In the genomic region with DNA sequence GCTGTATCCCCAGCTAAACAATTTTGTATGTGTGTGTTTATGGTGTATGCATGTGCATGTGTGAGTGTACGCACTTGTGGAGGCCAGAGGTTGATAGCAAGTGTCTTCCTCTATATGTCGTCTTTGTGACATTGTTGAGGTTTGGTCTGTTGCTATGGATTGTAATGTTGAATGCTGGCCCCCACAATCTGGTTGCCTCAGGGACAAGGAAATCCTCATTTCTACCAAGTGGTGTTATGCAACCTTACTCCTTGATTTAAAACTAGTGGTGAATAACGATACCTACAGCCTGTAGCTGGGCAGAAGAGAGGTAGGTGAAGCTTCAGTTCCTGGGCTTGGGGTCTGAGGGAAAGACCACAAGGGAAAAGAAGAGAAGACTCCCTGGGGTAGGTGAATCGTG, we compare ENCODE assay signal across 23 mouse cellular contexts. TPM values are rescaled to one million over a fixed set of nuclear protein-coding genes. Genes with fewer than 3 reads are reported as not detected.
DNase-seq lines count a peak whose midpoint lies in the region; ATAC-seq and TF ChIP-seq lines count a peak whose summit lies in the region.
"Had no signal": no experiment of that assay in that cellular context is flagged by ENCODE, and none has a peak within 500 bp of the region (broad histone marks: within the 10 kb centered on the region; RNA-seq: fewer than 3 reads in every experiment).

No protein-coding gene starts in this region.

- WGBS in midbrain, embryonic 11.5 days, result 84% methylated on average over 4 of the region's 4 CpGs
- WGBS in midbrain, postnatal 0 days, result 90% methylated on average over 4 of the region's 4 CpGs
- WGBS in hindbrain, embryonic 12.5 days, result 84% methylated on average over 4 of the region's 4 CpGs

- no peak overlapping the region for H3K27ac ChIP-seq in midbrain, embryonic 11.5 days (ENCODE audit: low read depth, low read length)
- no peak overlapping the region for H3K27ac ChIP-seq in midbrain, postnatal 0 days (ENCODE audit: low read depth, low read length)
- H3K27ac ChIP-seq in hindbrain, embryonic 12.5 days, result no peak overlapping the region
- H3K27ac ChIP-seq: embryonic facial prominence, embryonic 13.5 days; embryonic facial prominence, embryonic 15.5 days; forebrain, embryonic 10.5 days; forebrain, embryonic 12.5 days had no signal

- no peak for TF ChIP-seq CTCF in midbrain, postnatal 0 days (IDR thresholded peaks at IDR 0.05)

- no peaks in the 10 kb centered on the region for H3K27me3 ChIP-seq in midbrain, embryonic 11.5 days (ENCODE audit: control insufficient read depth, insufficient read depth, low read length)
- H3K27me3 ChIP-seq in midbrain, postnatal 0 days (ENCODE audit: insufficient read depth, low read length), result no peaks in the 10 kb centered on the region
- no peaks in the 10 kb centered on the region for H3K27me3 ChIP-seq in hindbrain, embryonic 12.5 days
- H3K27me3 ChIP-seq: embryonic facial prominence, embryonic 13.5 days; embryonic facial prominence, embryonic 15.5 days; forebrain, embryonic 12.5 days had no signal

- no peaks in the 10 kb centered on the region for H3K4me1 ChIP-seq in midbrain, embryonic 11.5 days (ENCODE audit: control insufficient read depth, insufficient read depth, low read length)
- H3K4me1 ChIP-seq in midbrain, postnatal 0 days (ENCODE audit: insufficient read depth, low read length), result peaks cover 1% of the 10 kb centered on the region
- H3K4me1 ChIP-seq in hindbrain, embryonic 12.5 days, result peaks cover under 1% of the 10 kb centered on the region; the same call in 1 of the 2 replicates
- H3K4me1 ChIP-seq: embryonic facial prominence, embryonic 13.5 days; embryonic facial prominence, embryonic 15.5 days had no signal

- ATAC-seq in midbrain, embryonic 11.5 days (ENCODE audit: low FRiP score), result no peak
- no peak for ATAC-seq in midbrain, postnatal 0 days (ENCODE audit: low FRiP score)
- peak; percentile 91 for ATAC-seq in granulocyte monocyte progenitor cell, adult 5-6 weeks (replicated peaks; ENCODE audit: poor library complexity, severe bottlenecking)
- ATAC-seq in megakaryocyte progenitor cell, adult 5-6 weeks (replicated peaks; ENCODE audit: poor library complexity), result peak; percentile 89
- ATAC-seq in hindbrain, embryonic 12.5 days (ENCODE audit: low FRiP score), result no peak
- ATAC-seq: forebrain, embryonic 14.5 days; forebrain, embryonic 16.5 days had no signal

- H3K4me3 ChIP-seq in midbrain, embryonic 11.5 days (ENCODE audit: low read depth, low read length), result no peak overlapping the region
- H3K4me3 ChIP-seq in midbrain, postnatal 0 days (ENCODE audit: low read depth, low read length), result no peak overlapping the region
- no peak overlapping the region for H3K4me3 ChIP-seq in hindbrain, embryonic 12.5 days
- H3K4me3 ChIP-seq: embryonic facial prominence, embryonic 13.5 days; embryonic facial prominence, embryonic 15.5 days; erythroblast, embryonic 14.5 days; forebrain, embryonic 10.5 days; forebrain, embryonic 12.5 days had no signal

- no peak overlapping the region for H3K9ac ChIP-seq in midbrain, embryonic 11.5 days (ENCODE audit: low read length)
- H3K9ac ChIP-seq in midbrain, postnatal 0 days (replicated peaks; ENCODE audit: low read length, poor library complexity, severe bottlenecking), result no peak overlapping the region
- H3K9ac ChIP-seq in hindbrain, embryonic 12.5 days, result no peak overlapping the region
- H3K9ac ChIP-seq: embryonic facial prominence, embryonic 13.5 days; embryonic facial prominence, embryonic 15.5 days; forebrain, embryonic 12.5 days had no signal

- no peaks in the 10 kb centered on the region for H3K36me3 ChIP-seq in midbrain, embryonic 11.5 days (ENCODE audit: control insufficient read depth, insufficient read depth, low read length)
- no peaks in the 10 kb centered on the region for H3K36me3 ChIP-seq in midbrain, postnatal 0 days (ENCODE audit: insufficient read depth, low read length)
- H3K36me3 ChIP-seq in hindbrain, embryonic 12.5 days, result no peaks in the 10 kb centered on the region
- H3K36me3 ChIP-seq: embryonic facial prominence, embryonic 13.5 days; embryonic facial prominence, embryonic 15.5 days; forebrain, embryonic 10.5 days; forebrain, embryonic 12.5 days had no signal

- no peak overlapping the region for H3K4me2 ChIP-seq in midbrain, embryonic 11.5 days
- no peak overlapping the region for H3K4me2 ChIP-seq in midbrain, postnatal 0 days (ENCODE audit: low read depth, low read length, poor library complexity, severe bottlenecking)
- H3K4me2 ChIP-seq in hindbrain, embryonic 12.5 days (replicated peaks), result no peak overlapping the region
- H3K4me2 ChIP-seq: embryonic facial prominence, embryonic 13.5 days; embryonic facial prominence, embryonic 15.5 days; forebrain, embryonic 12.5 days had no signal

- no peaks in the 10 kb centered on the region for H3K9me3 ChIP-seq in midbrain, embryonic 11.5 days (ENCODE audit: control insufficient read depth, low read length)
- no peaks in the 10 kb centered on the region for H3K9me3 ChIP-seq in midbrain, postnatal 0 days (ENCODE audit: low read length)
- H3K9me3 ChIP-seq in hindbrain, embryonic 12.5 days (replicated peaks), result no peaks in the 10 kb centered on the region
- H3K9me3 ChIP-seq: embryonic facial prominence, embryonic 13.5 days; embryonic facial prominence, embryonic 15.5 days; forebrain, embryonic 10.5 days; forebrain, embryonic 12.5 days had no signal

- peak; percentile 31 for DNase-seq in midbrain, embryonic 11.5 days (ENCODE audit: low spot score, missing footprints)
- no peak for DNase-seq in midbrain, postnatal 0 days (ENCODE audit: low spot score)
- DNase-seq in spleen, adult 12 weeks (ENCODE audit: low spot score), result no peak
- DNase-seq: adrenal gland, adult 2 months; adrenal gland, postnatal 14 days; adrenal gland, postnatal 36 days; cerebellum, adult 11-12 months; cerebellum, adult 2 months; cerebellum, adult 9-10 months; cerebellum, postnatal 10 days; cerebellum, postnatal 25 days; embryo, embryonic 11 days had no signal

RNA-seq across cellular contexts. Expression of a gene that starts 7.3 kb away (rescaled TPM):
- polyA plus RNA-seq in midbrain, embryonic 11.5 days (2014; fragmentation: Nextera tagmentation; extraction: Ambion mirVana), result 251 and 269 TPM in 2 replicates
- 95.9 and 100 TPM in 2 replicates for total RNA-seq in midbrain, postnatal 0 days (2014; rRNA removed)
- polyA plus RNA-seq in midbrain, postnatal 0 days (2015; fragmentation: Nextera tagmentation; extraction: Ambion mirVana), result 87.7 and 96.0 TPM in 2 replicates
- total RNA-seq in granulocyte monocyte progenitor cell, adult 5-6 weeks (2014; fragmentation: Nextera tagmentation), result 89.0 and 103 TPM in 2 replicates
- 67.7 and 70.7 TPM in 2 replicates for total RNA-seq in granulocyte monocyte progenitor cell, adult 5-6 weeks (2017)
- total RNA-seq in megakaryocyte progenitor cell, adult 5-6 weeks (2015), result 63.7 and 70.3 TPM in 2 replicates
- 63.4 and 69.0 TPM in 2 replicates for total RNA-seq in megakaryocyte progenitor cell, adult 5-6 weeks (2017)
- 261 and 286 TPM in 2 replicates for polyA plus RNA-seq in hindbrain, embryonic 12.5 days (2016; fragmentation: Nextera tagmentation; extraction: Ambion mirVana)

RNA-seq across cellular contexts. Expression of a gene that starts 41.1 kb away (rescaled TPM):
- 0.03 and 0.21 TPM in 2 replicates for polyA plus RNA-seq in midbrain, embryonic 11.5 days (2014; fragmentation: Nextera tagmentation; extraction: Ambion mirVana)
- 0.14 and 0.16 TPM in 2 replicates for total RNA-seq in midbrain, postnatal 0 days (2014; rRNA removed)
- 0.06 TPM in 1 of 2 replicates, not detected in the other for polyA plus RNA-seq in midbrain, postnatal 0 days (2015; fragmentation: Nextera tagmentation; extraction: Ambion mirVana)
- total RNA-seq in granulocyte monocyte progenitor cell, adult 5-6 weeks (2014; fragmentation: Nextera tagmentation), result not detected in 2 replicates
- total RNA-seq in granulocyte monocyte progenitor cell, adult 5-6 weeks (2017), result not detected in 2 replicates
- not detected in 2 replicates for total RNA-seq in megakaryocyte progenitor cell, adult 5-6 weeks (2015)
- total RNA-seq in megakaryocyte progenitor cell, adult 5-6 weeks (2017), result not detected in 2 replicates
- polyA plus RNA-seq in hindbrain, embryonic 12.5 days (2016; fragmentation: Nextera tagmentation; extraction: Ambion mirVana), result 0.14 and 0.31 TPM in 2 replicates
- total RNA-seq: adrenal gland, postnatal 36 days; MEL had no signal
- polyA plus RNA-seq: adrenal gland, adult 2 months; forebrain, embryonic 16.5 days had no signal

Comparison
In these comparisons a context has a peak if more than half of its experiments do, and no peak if none do; other contexts are left out.
1. ATAC-seq: peak in granulocyte monocyte progenitor cell, adult 5-6 weeks (single experiment) and megakaryocyte progenitor cell, adult 5-6 weeks (single experiment); none in midbrain, embryonic 11.5 days (single experiment), midbrain, postnatal 0 days (single experiment) and hindbrain, embryonic 12.5 days (single experiment).